Mouse (Mus musculus): ENCODE measurements around the gene Poln.

Gene Poln

DNA sequence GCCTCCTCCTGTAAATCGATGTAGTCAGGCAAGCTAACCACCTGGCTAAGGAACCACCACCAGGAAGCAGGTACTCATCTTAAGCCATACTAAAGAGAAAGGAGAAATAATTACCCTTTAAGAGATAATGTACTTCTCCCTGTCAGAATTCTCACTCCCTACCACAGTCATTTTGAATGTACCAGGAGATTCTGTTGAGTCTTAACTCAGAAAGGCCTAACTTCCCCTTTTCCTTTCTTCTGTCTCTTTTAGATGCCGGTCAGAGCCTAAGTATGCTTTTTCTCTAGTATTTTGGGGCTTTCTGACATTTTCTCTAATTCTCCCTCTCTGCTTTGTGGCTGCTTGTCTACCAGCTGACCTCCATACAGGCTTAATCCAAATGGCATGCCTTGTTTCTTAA lies 76.2 kb downstream of the Poln start:
- no peak for DNase-seq

GRCm38 (mm10) chr5:34032520-34032919 lies 136.7 kb downstream of the Poln start:
- no peak for DNase-seq

DNA sequence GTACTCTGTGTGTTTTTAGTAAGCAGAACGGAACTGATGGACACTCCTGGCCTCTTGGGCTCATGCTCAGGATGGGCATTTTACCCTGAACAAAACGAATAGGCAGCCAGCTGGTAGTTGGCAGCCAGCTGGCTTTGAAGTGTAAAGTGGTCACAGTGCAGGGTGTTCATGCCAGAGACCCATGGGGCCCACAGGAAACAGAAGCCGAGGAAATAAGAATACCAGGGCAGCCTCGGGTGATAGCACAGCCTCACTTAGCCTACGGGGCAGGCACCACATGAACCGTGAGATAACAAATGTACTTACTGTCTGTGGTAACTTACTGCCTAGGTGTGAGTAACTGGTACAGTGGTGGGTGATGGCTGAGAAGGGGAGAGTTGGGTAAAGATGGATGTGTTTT lies 138.2 kb downstream of the Poln start:
- no peak for DNase-seq

DNA sequence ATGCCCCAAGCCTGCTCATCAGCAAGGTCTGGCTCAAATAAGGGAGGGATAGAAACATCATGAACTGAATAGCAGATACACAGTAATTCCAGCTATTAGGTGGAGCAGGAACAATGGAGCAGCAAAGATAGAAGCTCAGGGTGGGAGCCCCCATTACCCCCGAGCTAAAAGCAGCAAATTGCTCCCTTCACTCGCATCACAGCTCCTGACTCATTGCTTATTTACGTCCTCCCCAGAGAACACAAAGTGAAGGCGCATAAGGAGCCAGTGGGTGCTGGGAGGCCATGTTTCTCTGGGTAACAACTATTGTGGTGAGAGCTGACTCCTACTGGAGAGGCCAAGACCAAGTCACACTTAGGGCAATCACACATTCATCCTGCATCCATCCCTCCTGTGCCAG lies 139.1 kb downstream of the Poln start:
- DNase-seq: no peak

DNA sequence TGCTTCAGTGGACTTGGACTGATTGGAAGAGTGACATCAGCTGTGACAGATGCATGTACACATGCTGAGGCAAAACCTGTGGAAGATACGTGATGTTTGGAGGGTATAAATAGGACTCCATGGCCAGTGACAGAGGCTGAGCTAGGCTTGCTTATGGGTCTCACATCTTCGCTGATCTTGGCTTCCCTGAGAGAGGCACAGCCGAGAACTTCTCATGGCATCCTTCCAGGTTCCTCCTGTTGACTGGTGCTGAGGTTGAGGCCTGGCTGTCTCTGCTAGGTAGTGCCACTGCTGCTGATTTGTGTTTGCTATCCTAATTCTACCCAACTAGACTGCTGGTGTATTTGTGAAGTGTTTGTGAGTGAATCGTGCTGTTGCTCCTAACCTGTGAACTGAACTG lies 150.3 kb downstream of the Poln start:
- DNase-seq: no peak

DNA sequence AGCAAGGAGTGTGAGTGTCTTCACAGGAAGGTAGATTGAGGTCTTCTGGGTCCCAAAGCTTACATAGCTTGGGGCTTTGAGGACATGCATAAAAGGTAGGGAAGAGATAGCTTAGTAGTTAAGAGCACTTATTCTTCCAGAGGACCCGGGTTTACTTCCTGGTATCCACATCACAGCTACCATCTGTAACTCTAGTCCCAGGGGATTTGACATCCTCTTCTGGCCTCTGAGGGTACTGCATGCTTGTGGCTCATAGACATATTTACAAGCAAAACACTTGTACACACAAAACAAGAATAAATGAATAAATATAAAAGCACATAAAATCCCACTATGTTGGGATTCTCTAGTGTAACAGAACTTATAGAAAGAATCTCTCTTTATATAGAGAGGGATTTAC lies 154.6 kb downstream of the Poln start:
- DNase-seq: no peak

DNA sequence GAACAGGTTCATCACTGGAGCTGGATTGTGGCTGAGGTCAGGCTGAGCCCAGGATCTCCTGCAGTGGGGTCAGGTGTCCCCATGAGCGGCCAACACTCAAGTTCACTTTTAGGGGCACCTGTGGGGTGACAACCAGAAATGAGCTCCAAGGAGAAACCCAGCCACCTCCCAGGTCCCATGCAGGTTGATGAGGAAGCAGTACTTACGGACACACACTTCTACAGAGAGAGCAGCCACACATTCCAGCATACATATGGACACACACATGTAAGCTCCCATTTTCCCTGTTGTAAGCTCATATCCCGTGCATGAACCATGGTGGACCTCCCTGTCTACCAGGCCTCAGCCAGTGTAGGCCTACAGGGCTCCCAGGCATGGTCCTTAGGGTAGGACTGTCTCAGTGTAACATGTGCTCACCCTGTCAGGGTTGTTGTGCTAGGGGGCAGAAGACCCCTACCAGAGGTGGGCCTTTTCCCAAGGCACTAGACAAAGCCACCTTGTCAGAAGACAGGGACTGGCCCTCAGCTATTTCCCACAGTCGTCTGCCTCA lies 161.8 kb downstream of the Poln start:
- no peak for DNase-seq

- DNase-seq: no peak
These were observed 162.4 kb downstream of the Poln start for GRCm38 (mm10) chr5:34006832-34007231.

DNA sequence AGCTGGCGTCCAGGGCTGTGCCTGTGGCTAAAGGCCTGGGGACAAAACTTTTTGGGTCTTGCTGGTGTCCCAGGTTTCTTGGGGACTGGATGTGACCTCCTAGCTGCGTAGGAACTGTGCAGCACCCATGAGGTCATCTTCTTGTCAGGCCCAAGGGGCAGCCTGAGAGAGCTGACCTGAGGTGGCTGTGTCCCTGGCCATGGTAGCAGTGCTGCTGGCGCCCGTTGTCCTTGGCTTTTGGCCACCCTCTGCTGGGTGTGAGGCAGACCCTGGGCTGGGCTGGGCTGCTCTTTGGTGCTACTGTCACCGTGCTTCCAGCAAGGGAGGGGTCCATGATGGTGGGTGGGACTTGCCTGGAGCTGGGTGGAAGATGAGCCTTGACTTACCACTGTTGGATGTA lies 164.6 kb downstream of the Poln start:
- DNase-seq: no peak

- no peak for DNase-seq
These were observed 166.6 kb downstream of the Poln start for GRCm38 (mm10) chr5:34002636-34003035.

DNA sequence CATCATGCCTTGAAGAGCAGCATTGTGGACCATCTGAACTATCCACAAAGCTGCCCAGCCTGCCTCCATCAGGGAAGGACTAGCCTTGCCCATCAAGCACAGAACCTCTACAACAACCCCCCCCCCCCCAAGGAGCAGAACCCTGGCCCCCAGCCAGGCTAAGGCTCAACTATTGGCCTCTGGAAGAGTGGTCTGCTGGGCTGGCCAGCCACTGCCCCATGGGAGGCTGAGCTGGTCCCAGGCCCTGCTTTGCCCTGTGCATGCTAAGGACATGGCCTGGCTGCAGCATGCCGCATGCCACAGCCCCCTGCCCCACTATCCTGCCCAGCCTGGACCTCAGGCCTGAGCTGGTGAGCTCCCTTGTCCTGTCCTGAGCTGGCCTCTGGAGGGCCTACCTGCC lies 167.8 kb downstream of the Poln start:
- no peak for DNase-seq

DNA sequence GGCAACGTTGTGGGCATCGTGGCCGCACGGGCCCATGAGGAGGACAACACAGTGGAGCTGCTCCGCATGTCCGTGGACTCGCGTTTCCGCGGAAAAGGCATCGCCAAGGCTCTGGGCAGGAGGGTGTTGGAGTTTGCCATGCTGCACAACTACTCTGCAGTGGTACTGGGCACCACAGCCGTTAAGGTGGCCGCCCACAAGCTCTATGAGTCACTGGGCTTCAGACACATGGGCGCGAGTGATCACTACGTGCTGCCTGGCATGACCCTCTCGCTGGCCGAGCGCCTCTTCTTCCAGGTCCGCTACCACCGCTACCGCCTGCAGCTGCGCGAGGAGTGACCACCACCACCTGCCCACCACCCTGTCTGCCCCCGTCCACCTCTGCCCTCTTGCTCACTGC lies 168.4 kb downstream of the Poln start:
- no peak for DNase-seq

DNA sequence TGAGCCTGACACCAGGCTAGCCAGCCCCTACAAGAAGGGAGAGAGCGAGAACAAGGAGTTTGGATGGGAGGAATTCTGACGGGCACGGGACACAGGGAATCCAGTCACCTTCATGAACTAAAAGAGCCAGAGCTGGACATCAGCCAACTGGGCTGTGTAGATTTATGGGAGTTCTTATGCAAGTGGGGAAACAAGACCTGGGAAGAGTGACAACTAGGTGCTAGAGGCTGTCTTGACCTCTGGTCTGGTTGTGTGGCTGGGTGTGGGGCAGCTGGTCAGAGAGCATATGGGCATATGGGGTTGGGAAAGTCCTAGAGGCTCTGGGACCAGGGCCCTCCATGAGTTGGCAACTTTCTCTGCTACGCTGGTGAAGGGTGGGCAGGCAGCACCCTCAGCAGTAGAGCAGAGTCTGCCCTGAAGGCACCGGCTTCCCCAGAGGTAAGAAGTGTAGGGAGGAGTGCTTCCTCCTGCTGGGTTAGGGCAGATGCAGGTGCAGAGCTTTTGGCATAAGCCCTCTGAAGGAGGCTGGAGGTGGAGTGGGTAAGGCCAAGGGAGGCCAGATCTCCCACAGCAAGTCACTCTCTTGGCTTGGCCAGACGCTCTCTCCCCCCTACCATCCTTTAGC lies 169.7 kb downstream of the Poln start:
- DNase-seq: peak; percentile 22 to 38

DNA sequence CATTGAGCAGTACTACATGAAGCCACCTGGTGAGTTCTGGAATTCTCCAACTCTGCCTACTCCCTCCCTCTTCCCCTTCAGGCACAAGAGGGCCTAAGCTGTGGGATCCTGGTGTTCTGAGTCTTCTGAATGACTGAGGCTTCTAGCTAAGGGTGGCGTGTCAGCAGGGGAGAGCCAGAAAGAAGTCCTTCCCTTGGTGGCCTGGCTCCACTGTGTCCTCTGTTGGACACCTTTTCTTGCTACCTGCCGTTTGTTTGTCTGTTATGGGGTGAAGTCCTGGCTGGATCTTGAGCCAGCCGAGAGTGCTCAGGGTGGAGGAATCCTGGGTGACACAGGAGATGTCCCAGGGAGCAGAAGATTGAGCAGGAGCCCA lies 170.8 kb downstream of the Poln start:
- DNase-seq: no peak

DNA sequence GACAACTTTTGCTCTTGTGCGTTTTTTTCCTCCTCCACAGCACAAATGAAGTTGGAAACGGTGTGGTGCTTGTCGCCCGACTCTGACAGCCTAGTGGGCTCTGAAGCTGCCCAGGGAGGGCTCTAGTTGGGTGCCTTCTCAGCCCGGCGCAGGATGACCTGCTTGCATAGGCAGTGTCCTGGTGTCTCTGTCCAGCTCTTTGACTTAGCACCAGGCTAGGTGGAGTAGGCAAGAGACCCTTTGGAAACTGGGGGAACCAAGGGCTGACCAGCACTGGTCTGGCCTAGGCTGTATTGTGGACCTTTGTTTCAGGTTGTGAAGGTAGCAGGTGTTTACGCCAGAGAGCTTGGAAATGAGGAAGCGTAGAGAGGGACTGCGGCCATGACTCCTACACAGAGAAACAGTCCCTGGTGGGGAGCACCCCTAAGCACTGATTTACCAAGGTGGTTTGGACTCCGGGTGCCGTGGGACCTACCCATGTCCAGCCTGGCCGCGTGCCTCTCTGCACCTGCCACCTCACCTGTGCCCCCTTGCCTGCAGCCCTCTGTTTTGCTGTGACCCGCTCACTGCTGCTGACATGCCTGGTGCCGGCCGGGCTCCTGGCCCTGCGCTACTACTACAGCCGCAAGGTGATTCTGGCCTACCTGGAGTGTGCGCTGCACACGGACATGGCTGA lies 171.3 kb downstream of the Poln start:
- no peak for DNase-seq

GRCm38 (mm10) chr5:33997051-33997741 lies 172.1 kb downstream of the Poln start:
- DNase-seq: peak; percentile 42 to 44

DNA sequence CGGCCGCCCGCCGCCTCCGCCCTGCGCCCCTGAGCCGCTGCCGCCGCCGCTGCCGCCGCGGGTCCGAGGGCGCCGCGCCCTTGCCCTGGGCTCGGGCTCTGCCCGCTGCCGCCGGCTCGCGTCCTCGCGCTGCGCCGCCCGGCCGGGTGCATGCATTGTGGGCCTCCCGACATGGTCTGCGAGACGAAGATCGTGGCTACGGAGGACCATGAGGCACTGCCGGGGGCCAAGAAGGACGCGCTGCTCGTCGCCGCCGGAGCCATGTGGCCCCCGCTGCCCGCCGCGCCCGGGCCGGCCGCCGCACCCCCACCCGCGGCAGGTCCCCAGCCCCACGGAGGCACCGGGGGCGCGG lies 172.6 kb downstream of the Poln start:
- no peak for DNase-seq

DNA sequence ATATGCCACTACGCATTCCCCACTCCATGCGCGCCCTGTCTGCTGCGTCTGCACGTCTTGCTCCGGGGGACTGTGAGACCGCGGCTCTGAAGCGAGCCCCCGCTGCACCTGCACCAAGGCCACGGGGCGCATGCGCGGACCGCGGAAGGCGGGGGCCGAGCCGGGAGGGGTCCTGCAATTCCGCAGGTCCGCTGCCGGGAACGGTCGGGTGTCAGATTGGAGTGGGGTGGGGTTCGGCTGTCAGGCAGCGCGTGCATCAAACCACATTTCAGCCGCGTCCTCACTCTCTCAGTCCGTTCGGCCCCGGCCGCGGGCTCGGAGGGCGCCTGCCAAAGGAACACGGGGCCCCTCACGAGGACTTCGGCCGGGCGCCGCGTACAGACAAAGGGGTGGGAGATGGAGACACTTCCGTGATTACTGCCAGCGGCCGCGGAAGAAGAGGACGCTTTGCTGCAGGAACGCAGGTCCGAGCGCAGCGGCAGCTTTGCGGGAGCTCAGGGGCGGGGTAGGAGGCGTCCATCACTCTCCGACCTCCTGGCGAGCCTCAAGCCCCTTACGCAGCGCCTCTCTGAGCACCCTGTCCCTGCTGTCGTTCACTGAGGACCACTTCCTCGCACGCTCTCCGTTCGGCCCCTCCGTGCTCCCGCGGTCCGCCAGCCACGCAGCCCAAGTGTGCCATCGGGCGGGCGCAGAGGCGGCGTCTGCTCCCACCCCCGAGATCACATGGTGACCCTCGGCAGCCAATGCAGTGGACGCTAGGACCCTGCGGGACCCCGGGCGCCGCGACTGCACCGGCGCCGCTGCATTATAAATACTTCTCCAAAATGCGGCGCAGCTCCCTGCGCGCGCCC lies 173.2 kb downstream of the Poln start, which contains the start of gene Nat8l:
Nat8l (plus strand) TSS at position 142 of the 851 bp plus-strand sequence.
- no peak for DNase-seq

DNA sequence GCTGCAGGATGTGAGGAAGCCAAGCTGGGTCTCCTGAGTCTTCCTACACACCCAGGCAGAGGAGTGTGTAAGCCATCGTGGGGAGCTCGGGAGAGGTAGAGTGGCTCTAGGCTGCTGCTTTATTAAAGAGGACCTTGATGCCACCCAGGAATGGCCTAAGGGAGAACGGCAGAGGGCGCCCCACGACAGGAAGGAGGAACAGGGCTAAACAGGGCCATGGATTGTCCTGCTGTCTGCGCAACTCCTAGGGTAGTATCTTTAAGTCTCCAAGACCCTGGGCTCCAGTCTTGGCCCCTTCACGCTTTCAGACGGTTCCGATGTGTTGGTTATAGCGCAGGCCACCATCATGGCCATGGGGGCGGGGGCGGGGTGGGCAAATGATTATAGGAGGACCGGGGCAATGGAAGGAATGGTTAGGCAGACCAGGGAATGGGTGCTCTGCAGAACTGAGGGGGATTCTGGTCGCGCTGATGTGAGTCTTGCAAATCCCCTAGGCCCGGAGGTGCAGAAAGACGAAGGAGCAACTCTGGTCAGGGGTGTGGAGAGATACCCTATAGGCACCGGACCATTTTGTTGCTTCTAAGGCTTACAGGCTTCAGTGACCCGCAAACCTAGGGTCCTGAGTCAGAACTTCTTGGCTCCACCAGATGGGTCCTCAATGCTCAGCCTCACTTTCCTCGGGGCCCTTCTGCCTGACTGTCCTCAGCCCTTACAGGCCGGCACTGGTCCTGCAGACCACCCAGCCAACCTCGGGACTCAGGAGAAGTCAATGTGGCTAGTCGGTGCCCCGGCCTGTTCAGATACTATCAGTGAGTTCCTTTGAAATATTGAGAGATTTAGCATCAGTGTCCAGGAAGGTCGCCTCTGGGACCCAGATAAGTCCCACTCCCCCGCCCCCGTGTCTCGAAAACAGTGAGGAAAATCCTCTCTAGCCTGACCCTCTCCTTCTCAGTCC lies 174.3 kb downstream of the Poln start:
- DNase-seq: peak in 1 of 2 experiments; percentile 42

DNA sequence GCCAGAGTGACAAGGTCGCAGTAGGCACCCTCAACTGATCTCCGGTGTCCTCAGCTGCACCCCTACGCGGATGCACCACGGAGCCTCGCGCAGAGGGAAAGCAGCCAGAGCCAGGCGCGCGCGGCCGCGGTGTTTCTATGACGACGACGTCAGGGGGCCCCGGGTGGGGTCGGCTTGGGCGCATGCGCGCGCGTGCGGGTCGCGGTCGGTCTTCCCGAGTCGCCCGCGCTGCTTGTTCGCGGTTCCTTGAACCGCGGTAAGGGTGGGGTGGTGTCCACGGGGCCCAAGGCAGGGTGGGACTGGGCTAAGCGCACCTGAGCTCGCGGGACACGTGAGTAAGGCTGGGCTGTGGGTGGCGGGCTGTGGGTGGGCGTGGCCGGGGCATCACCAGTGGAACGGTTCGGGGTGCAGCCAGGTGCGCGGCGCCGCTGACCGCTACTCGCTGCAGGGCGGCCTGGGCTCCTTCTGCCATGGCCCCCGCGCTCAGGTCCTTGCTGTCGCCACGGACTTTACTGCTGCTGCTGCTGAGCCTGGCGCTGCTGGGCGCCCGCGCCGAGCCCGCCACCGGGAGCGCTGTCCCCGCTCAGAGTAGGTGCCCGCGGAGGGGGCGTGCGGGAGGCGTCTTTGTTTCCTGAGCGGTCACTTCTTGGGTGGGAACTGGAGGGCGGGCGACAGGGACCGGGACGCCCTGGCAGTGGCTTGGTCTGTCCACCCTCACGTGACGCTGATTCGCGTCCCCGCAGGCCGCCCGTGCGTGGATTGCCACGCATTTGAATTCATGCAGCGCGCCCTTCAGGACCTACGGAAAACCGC lies 185.7 kb downstream of the Poln start, which contains the start of gene Gm1673:
Gm1673 (plus strand) TSS at position 125 of the 813 bp plus-strand sequence.
- peak; percentile 51 to 72 for DNase-seq

GRCm38 (mm10) chr5:33982731-33983259 lies 186.5 kb downstream of the Poln start:
- no peak for DNase-seq

Data from lung, adult 18-20 months (tissue).